Mouse (Mus musculus) right cerebral cortex, adult 2 months (tissue): ENCODE data around the gene B3galt4.
"Not testable (repeated sequence)": the region's sequence is repeated elsewhere in the genome, so short reads cannot be mapped to it uniquely, and the experiment has no call there.

Experiments
- DNase-seq, 2 experiments: peaks; one replicate each; pipeline ENCODE4 v3.0.0; 2021 to 2022; ENCODE audit warnings: low spot score in 2 of 2

Gene B3galt4

DNA sequence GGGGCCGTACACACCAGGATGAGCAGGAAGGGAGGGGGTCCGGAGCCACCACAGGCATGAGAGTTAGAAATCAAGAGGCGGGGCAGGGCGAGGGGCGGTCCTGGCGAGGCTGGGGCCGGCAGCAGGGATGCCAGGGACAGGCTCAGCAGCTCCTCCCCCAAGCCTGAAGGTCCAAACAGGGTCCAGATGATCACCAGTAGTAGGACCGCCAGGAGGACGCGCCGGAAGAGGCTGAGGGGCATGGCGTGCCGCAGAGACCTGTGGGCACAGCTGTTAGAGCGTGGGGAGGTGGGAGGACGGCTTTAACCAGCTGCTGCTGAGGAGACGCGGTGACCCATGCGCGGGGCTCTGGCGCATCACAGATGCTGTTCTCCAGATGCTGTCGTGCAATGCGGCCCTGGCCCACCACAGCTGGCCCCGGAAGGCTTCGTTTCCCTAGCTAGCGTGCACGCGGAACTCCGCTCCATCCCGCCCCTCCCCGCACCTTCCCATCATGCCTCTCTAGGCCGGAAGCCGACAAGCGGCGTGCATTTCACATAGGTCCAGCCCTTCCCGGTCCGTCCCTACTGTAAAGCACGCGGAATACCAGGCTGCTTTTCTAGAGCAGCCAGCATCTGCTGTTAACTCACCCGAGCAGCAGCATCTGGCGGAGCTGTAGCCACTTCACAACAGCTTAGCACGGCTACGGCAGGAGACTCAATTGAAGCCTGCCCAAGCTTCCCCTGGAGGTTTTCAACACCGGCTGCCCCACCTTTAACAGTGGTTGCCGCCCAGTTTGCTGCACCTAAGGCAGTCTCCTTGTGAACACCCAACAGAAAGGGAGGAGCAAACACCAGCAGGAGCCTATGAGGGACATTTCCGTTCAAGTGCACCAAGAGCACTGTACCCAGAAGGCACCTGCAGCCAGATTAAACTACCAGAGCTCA, at the start of gene B3galt4:
TSS of gene B3galt4 (minus strand) at position 468 of the 926 bp plus-strand sequence.
- peak; percentile 76 to 80 for DNase-seq

GRCm38 (mm10) chr17:34000796-34001195, 49.5 kb upstream of the B3galt4 start:
- DNase-seq, result not testable (repeated sequence)

DNA sequence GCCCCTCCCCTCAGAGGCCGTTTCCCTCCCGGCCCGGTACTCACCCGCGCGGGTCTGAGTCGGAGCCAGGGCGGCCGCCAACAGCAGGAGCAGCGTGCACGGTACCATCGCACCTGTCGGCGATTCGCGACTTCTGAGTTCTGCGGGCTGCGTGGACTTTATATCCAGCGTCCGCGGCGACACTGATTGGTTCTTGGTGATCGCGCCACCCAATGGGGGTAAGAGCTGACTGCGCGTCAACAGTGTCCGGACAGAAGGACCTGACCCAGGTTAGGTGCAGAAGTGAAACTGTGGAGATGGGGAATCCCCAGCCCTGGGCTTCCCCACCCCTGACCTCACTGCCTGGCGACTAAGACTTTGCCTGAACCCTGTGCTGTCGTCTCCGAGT, 48.9 kb upstream of the B3galt4 start, which contains the start of gene H2-K1:
TSS of gene H2-K1 (minus strand) at position 198 of the 388 bp plus-strand sequence.
- peak; percentile 57 to 76 for DNase-seq

DNA sequence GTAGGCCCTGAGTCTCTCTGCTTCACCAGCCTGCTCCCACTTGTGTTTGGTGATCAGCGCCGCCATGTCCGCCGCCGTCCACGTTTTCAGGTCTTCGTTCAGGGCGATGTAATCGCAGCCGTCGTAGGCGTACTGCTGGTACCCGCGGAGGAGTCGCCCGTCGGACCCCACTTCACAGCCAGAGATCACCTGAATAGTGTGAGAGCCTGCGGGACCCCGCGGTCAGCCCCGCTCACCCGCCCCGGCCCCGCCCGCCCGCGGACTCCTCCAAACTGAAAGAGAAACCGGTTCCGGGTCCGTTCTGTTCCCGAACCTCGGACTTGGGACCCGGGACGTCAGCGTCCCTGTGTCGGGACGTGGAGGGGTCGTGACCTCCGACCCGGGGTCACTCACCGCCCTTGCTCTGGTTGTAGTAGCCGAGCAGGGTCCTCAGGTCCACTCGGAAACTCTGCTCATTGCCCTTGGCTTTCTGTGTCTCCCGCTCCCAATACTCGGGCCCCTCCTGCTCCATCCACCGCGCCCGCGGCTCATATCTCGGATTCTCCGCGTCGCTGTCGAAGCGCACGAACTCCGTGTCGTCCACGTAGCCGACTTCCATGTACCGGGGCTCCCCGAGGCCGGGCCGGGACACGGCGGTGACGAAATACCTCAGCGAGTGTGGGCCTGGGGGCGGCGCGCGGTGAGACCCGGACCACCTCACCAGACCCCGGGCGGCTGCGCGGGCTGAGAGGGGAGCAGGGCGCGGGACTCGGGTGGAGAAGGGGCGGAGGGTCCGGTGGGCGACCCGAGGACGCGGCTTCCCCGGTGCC, 48.3 kb upstream of the B3galt4 start:
- no peak for DNase-seq

GRCm38 (mm10) chr17:33998697-33999096, 47.4 kb upstream of the B3galt4 start:
- DNase-seq, result not testable (repeated sequence)

DNA sequence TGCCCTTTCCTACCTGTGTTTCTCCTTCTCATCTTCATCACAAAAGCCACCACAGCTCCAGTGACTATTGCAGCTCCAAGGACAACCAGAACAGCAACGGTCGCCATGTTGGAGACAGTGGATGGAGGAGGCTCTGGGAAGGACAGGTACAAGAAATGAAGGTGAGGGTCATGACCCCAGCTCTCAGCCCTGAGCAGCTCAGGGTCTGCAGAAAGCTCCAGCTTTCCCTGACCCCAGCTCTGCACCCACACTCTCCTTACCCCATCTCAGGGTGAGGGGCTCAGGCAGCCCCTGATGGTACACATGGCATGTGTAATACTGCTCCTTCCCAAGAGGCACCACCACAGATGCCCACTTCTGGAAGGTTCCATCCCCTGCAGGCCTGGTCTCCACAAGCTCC, 45.7 kb upstream of the B3galt4 start:
- DNase-seq, result not testable (repeated sequence)

- no peak for DNase-seq
Measured at GRCm38 (mm10) chr17:33995651-33996050, 44.4 kb upstream of the B3galt4 start.

GRCm38 (mm10) chr17:33994959-33995358, 43.7 kb upstream of the B3galt4 start:
- no peak for DNase-seq

DNA sequence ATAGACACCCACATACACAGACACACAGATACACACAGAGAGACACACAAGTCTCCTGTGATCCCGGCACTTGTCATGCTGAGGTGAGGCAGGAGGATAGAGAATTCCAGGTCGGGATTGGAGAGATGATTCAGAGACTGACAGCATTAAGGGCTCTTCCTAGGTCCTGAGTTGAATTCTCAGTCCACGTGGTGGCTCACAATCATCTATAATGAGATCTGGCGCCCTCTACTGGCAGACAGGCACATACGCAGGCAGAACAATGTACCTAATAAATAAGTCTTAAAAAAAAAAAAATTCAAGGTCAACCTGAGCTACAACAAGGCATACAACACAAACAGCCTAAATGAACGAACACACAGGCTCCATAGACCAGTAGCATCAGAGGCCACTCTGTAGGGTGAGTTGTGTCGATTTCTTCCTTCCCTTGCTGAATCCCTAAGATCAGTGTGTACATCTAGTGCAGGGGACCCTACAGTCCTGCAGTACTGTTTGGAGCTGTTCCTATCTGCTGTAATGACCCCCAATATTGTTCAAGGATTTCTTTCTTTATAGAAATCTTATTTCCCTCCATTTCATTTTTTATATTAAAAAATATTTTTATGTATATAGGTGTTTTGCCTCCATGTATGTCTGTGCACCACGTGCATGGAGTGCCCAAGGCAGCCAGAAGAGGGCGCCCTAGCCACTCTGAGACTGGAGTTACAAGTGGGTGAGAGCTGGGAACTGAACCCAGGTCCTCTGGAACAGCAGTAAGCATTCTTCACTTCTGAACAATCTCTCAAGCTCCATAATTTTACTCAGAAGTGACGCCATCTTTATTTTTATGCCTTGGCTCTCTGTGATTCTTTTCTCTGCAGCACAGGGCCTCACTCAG, 40.7 kb upstream of the B3galt4 start:
- DNase-seq, result peak; percentile 14 to 34

DNA sequence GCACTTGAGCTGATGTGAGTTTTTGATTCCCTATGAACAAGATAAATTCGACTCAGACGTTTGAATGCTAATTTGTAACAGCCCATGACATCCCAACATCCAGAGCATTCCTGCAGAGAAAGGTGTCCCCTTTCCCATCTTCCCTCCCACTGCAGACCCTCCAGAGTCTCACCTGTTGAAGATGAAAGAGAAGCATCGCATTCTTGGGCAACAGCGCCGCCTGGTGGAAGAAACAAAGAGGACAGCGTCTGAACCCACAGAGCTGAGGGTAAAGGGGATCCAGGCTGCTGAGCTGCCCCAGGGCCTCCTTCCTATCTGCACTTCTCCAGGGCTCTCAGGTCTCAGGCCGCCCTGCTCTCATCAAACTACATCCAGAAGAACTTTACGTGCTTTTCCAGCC, 30.8 kb upstream of the B3galt4 start:
- peak; percentile 44 to 55 for DNase-seq

GRCm38 (mm10) chr17:33981192-33981909, 30.1 kb upstream of the B3galt4 start:
- peak; percentile 85 to 93 for DNase-seq

- no peak for DNase-seq
Measured at GRCm38 (mm10) chr17:33980181-33981035, 29.1 kb upstream of the B3galt4 start.

GRCm38 (mm10) chr17:33979512-33980050, 28.3 kb upstream of the B3galt4 start:
- DNase-seq, result no peak

GRCm38 (mm10) chr17:33978631-33979031, 27.3 kb upstream of the B3galt4 start:
- DNase-seq, result peak in 1 of 2 experiments; percentile 32

GRCm38 (mm10) chr17:33977861-33978557, 26.7 kb upstream of the B3galt4 start:
- no peak for DNase-seq

DNA sequence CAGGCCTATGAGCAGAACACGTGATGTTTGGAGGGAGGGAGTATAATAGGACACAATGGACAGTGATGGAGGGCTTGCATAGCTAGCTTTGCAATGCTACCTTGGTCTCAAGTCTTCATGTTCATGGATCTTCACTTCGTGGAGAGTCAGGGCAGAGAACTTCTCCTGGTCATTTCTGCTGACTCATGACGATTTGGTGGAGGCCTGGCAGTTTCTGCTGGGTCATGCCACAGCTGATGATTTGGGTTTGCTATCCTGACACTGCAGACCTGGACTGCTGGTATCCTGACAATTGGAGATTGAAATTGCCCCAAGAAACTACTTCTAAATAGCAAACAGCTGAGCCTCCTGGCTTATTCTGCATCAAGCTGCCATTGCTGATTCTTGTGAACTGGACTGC, 22.3 kb upstream of the B3galt4 start:
- no peak for DNase-seq

DNA sequence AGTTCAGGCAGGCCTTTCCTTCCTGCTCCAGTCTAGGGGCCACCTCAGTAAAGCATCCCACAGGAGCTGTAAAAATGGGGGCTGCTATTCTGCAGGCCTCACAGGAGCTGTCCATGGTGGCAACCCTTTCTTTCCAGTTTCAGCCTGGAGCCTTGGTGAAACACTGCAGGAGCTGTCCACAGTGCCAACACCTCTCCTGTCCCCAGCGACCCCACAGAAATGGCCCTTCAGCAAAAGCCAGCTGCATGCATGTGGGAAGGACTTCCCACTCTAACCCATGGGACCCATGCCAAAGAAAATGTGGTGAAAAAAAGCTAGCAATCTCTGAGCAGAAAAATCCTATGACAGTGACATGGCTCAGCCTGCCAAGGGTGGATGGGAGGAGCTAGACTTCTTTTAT, 21.4 kb upstream of the B3galt4 start:
- DNase-seq, result no peak

GRCm38 (mm10) chr17:33969394-33969793, 18.1 kb upstream of the B3galt4 start:
- DNase-seq, result no peak

- no peak for DNase-seq
Measured at GRCm38 (mm10) chr17:33968927-33969326, 17.6 kb upstream of the B3galt4 start.
